Mouse (Mus musculus) kidney, embryonic 15.5 days (tissue): ENCODE data around the gene Lrp1. TPM values are rescaled to one million over a fixed set of nuclear protein-coding genes. Genes with fewer than 3 reads are reported as not detected.
"Not testable (repeated sequence)": the region's sequence is repeated elsewhere in the genome, so short reads cannot be mapped to it uniquely, and the experiment has no call there.

ENCODE experiments used
- ATAC-seq: fragments of 200-750 bp; cut with Nextera tagmentation; replicated peaks from 2 replicates; pipeline ENCODE4 v1.8.0; 2017; ENCODE audit warnings: moderate TSS enrichment; ENCODE audit not compliant: low FRiP score
- H3K27ac ChIP-seq: fragments of 300-500 bp; sonication (generic); 2 replicates; pipeline ENCODE4 v1.5.1; 2015; ENCODE audit warnings: mild to moderate bottlenecking, inconsistent platforms
- H3K27me3 ChIP-seq: fragments of 300-500 bp; sonication (generic); 2 replicates; pipeline ENCODE4 v1.6.1; 2015; ENCODE audit warnings: inconsistent platforms
- H3K36me3 ChIP-seq: fragments of 300-500 bp; sonication (generic); 2 replicates; pipeline ENCODE4 v1.6.1; 2015; ENCODE audit warnings: inconsistent platforms
- H3K4me1 ChIP-seq: fragments of 300-500 bp; sonication (generic); 2 replicates; pipeline ENCODE4 v1.6.1; 2015; ENCODE audit warnings: inconsistent platforms
- H3K4me2 ChIP-seq: fragments of 300-500 bp; sonication (generic); 2 replicates; pipeline ENCODE4 v1.6.1; 2015; ENCODE audit warnings: moderate library complexity, mild to moderate bottlenecking, inconsistent platforms
- H3K4me3 ChIP-seq: fragments of 300-500 bp; sonication (generic); replicated peaks from 2 replicates; pipeline ENCODE4 v1.5.1; 2015; ENCODE audit warnings: mild to moderate bottlenecking, inconsistent platforms
- H3K9ac ChIP-seq: fragments of 300-500 bp; sonication (generic); 2 replicates; pipeline ENCODE4 v1.6.1; 2015; ENCODE audit warnings: mild to moderate bottlenecking, inconsistent platforms
- H3K9me3 ChIP-seq: fragments of 300-500 bp; sonication (generic); replicated peaks from 2 replicates; pipeline ENCODE4 v1.6.1; 2016; ENCODE audit warnings: inconsistent platforms
- WGBS: fragments of 180-500 bp; shearing (Covaris S2); methylation state at CpG from one replicate; pipeline ENCODE4 v1.1.7; 2015; ENCODE audit warnings: mixed read lengths; 5-methylcytosine and 5-hydroxymethylcytosine counted together
- polyA plus RNA-seq: library from polyadenylated mRNA; unstranded; fragments of >200 nt; fragmentation: Nextera tagmentation; extraction: Ambion mirVana; gene quantifications from 2 replicates; pipeline ENCODE4 v1.2.1, GENCODE M21; 2015

Lrp1 gene
- polyA plus RNA-seq, 1 experiment from 2014 or later = 65.0 TPM

- H3K4me2 ChIP-seq = peak overlapping the region; percentile 80
- H3K27me3 ChIP-seq = no peaks in the 10 kb centered on the region
- peak overlapping the region; percentile 89 for H3K27ac ChIP-seq
- H3K4me1 ChIP-seq = peaks cover 89% of the 10 kb centered on the region
- H3K4me3 ChIP-seq = peak overlapping the region; percentile 24
- no peak overlapping the region; the same call in 1 of the 2 replicates for H3K9ac ChIP-seq
- ATAC-seq = no peak
- H3K9me3 ChIP-seq = no peaks in the 10 kb centered on the region
- 21% methylated on average over 19 of the region's 19 CpGs for WGBS
- peaks cover 50% of the 10 kb centered on the region for H3K36me3 ChIP-seq
Observed at GRCm38 (mm10) chr10:127662666-127663253, 41.8 kb upstream of the Lrp1 start.

- WGBS = 3% methylated on average over 16 of the region's 16 CpGs
- peak overlapping the region; percentile 24 for H3K4me3 ChIP-seq
- H3K9ac ChIP-seq = peak overlapping the region; percentile 14
- peak overlapping the region; percentile 89 for H3K27ac ChIP-seq
- peak; percentile 28; the same call in 1 of the 2 replicates for ATAC-seq
- H3K36me3 ChIP-seq = peaks cover 50% of the 10 kb centered on the region
- H3K27me3 ChIP-seq = no peaks in the 10 kb centered on the region
- H3K9me3 ChIP-seq = no peaks in the 10 kb centered on the region
- peak overlapping the region; percentile 80 for H3K4me2 ChIP-seq
- H3K4me1 ChIP-seq = peaks cover 82% of the 10 kb centered on the region
Observed at GRCm38 (mm10) chr10:127661915-127662663, 41.1 kb upstream of the Lrp1 start.

DNA sequence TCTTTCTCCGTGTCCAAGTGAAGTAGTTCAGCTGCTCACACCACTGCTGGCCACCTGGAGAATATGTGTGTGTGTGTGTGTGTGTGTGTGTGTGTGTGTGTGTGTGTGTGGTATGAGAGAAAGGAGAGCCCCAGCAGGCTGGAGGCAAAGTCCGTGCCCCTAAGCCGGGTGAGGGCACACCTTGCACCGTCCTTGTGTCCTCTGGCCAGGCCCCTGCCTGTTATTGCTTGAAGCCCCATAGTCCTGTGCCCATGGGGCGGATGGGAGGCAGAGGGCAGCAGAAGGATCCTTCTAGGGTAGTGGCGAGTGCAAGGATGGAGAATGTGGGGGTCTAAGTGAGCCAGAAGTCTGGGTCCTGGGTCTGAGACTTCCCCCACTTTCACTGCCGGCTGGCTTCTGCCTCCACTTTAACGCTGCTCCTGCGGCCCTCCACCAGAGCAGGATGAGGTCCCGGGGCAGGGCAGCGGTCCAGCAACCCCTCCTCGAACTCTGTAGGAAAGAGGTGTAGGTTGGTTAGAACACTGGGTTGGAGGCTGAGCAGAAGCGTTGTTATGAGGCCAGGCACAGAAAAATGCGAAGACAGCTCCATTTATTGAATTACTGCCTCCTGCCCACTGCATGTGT lies 40.5 kb upstream of the Lrp1 start:
- WGBS = 10% methylated on average over 14 of the region's 14 CpGs
- Histone ChIP-seq H3K9ac (peak overlapping the region; percentile 14), H3K4me1 (peaks cover 78% of the 10 kb centered on the region), H3K9me3 (no peaks in the 10 kb centered on the region), H3K36me3 (peaks cover 50% of the 10 kb centered on the region), H3K4me3 (peak overlapping the region; percentile 24), H3K4me2 (peak overlapping the region; percentile 80), H3K27ac (peak overlapping the region; percentile 89), H3K27me3 (no peaks in the 10 kb centered on the region)
- no peak for ATAC-seq

DNA sequence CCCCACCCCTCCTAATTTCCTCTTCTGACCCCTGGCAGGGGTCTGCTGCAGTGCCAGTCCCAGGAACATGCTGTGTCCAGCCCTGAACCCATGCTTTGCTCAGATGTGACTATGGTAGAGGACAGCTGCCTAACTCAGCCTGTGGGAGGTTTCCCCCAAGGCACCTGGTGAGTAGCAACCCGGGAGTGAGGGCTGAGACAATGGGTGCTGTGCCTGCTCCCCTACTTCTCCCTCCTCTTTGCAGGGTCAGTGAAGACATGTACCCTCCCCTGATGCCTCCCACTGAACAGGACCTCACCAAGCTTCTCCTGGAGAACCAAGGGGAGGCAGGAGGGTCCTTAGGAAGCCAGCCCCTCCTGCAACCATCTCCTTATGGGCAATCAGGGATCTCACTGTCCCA lies 38.6 kb upstream of the Lrp1 start:
- no peak overlapping the region for H3K9ac ChIP-seq
- H3K4me3 ChIP-seq = no peak overlapping the region
- no peak overlapping the region for H3K27ac ChIP-seq
- H3K4me1 ChIP-seq = peaks cover 63% of the 10 kb centered on the region
- no peak overlapping the region for H3K4me2 ChIP-seq
- H3K27me3 ChIP-seq = no peaks in the 10 kb centered on the region
- WGBS = 21% methylated on average over 1 of the region's 1 CpGs
- H3K36me3 ChIP-seq = peaks cover 63% of the 10 kb centered on the region
- H3K9me3 ChIP-seq = no peaks in the 10 kb centered on the region
- ATAC-seq = no peak

GRCm38 (mm10) chr10:127658076-127658475 lies 37.1 kb upstream of the Lrp1 start:
- Histone ChIP-seq H3K27me3 (no peaks in the 10 kb centered on the region), H3K4me2 (peak overlapping the region; percentile 44; the same call in 1 of the 2 replicates), H3K4me3 (0 out of 2 replicates have a peak overlapping the region, but pooled peaks have one; percentile 15), H3K4me1 (peaks cover 54% of the 10 kb centered on the region), H3K27ac (peak overlapping the region; percentile 56), H3K36me3 (peaks cover 60% of the 10 kb centered on the region), H3K9ac (no peak overlapping the region), H3K9me3 (no peaks in the 10 kb centered on the region)
- ATAC-seq = no peak
- WGBS = 10% methylated on average over 6 of the region's 6 CpGs

GRCm38 (mm10) chr10:127657617-127658016 lies 36.7 kb upstream of the Lrp1 start:
- H3K4me2 ChIP-seq, H3K9ac ChIP-seq, ATAC-seq, H3K9me3 ChIP-seq, H3K27ac ChIP-seq, H3K27me3 ChIP-seq, H3K4me3 ChIP-seq: not testable (repeated sequence)
- Histone ChIP-seq H3K4me1 (peaks cover 54% of the 10 kb centered on the region), H3K36me3 (peaks cover 60% of the 10 kb centered on the region)
- 55% methylated on average over 6 of the region's 6 CpGs for WGBS

DNA sequence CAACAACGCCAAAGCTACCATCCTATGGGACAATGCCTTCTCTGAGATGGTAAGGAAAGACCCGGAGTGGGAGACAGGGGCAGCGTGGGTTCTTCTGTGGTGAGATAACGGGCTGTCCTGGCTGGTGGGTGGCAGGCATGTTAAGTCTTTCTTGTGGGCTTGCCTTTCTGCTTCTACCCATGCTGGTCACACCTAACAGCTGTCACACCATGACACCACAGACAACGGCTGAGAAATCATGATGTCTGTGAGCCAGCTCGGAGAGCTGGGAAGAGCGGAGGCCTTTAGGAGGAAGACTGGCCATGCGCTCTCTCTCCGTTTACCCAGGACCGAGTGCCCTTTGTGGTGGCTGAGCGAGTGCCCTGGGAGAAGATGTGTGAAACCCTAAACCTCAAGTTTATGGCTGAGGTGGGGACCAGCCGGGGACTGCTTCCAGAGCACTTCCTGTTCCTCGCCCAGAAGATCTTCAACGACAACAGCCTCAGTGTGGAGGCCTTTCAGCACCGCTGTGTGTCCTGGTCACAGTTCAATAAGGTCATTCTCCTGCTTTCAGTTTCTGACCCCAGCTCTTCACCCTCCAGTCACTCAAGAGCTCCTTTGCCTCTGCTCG lies 34.1 kb upstream of the Lrp1 start:
- ATAC-seq = no peak

GRCm38 (mm10) chr10:127652906-127653638 lies 32.1 kb upstream of the Lrp1 start:
- H3K36me3 ChIP-seq = peaks cover 70% of the 10 kb centered on the region
- peak; percentile 17; the same call in 1 of the 2 replicates for ATAC-seq
- 45% methylated on average over 21 of the region's 21 CpGs for WGBS
- no peaks in the 10 kb centered on the region for H3K9me3 ChIP-seq
- H3K27me3 ChIP-seq = no peaks in the 10 kb centered on the region
- peak overlapping the region; percentile 48 for H3K4me2 ChIP-seq
- H3K27ac ChIP-seq = peak overlapping the region; percentile 70
- H3K9ac ChIP-seq = no peak overlapping the region
- H3K4me3 ChIP-seq = peak overlapping the region; percentile 28
- H3K4me1 ChIP-seq = peaks cover 17% of the 10 kb centered on the region

More for the DNA sequence above, 34.1 kb upstream of the Lrp1 start:
- Histone ChIP-seq H3K4me3 (no peak overlapping the region), H3K27ac (peak overlapping the region; percentile 30; the same call in 1 of the 2 replicates), H3K9me3 (no peaks in the 10 kb centered on the region), H3K4me1 (peaks cover 34% of the 10 kb centered on the region), H3K4me2 (no peak overlapping the region), H3K9ac (no peak overlapping the region), H3K27me3 (no peaks in the 10 kb centered on the region), H3K36me3 (peaks cover 64% of the 10 kb centered on the region)
- WGBS = 51% methylated on average over 16 of the region's 16 CpGs

DNA sequence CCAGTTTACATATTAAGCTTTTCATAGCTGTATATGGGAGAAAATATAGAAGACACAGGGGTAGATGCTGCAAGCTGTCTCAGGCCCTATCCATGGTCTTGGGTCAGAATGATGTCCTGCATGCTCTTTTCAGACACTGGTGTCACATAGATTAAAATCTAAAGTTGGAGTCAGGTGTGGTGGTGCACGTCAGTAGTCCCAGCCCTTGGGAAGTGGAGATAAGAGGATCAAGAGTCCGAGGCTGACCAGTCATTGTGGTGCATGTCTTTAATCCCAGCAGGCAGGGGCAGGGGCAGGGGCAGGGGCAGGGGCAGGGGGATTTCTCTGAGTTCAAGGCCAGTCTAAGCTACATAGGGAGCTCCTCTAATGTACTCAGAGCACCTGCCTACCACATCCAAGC lies 24.8 kb upstream of the Lrp1 start:
- Histone ChIP-seq H3K4me2 (no peak overlapping the region), H3K36me3 (peaks cover 28% of the 10 kb centered on the region), H3K27me3 (no peaks in the 10 kb centered on the region), H3K4me1 (peaks cover 30% of the 10 kb centered on the region), H3K9me3 (no peaks in the 10 kb centered on the region), H3K27ac (no peak overlapping the region), H3K4me3 (no peak overlapping the region), H3K9ac (no peak overlapping the region)
- ATAC-seq = no peak
- 68% methylated on average over 2 of the region's 2 CpGs for WGBS

GRCm38 (mm10) chr10:127643553-127644238 lies 22.7 kb upstream of the Lrp1 start:
- ATAC-seq = peak; percentile 59
- Histone ChIP-seq H3K4me3 (peak overlapping the region; percentile 52), H3K9me3 (no peaks in the 10 kb centered on the region), H3K27me3 (no peaks in the 10 kb centered on the region), H3K27ac (peak overlapping the region; percentile 92), H3K4me1 (peaks cover 30% of the 10 kb centered on the region), H3K4me2 (peak overlapping the region; percentile 74), H3K36me3 (peaks cover 12% of the 10 kb centered on the region), H3K9ac (peak overlapping the region; percentile 46)
- 1% methylated on average over 25 of the region's 25 CpGs for WGBS
